Mouse (Mus musculus): ENCODE measurements around the gene Tmem145. TPM values are rescaled to one million over a fixed set of nuclear protein-coding genes. Genes with fewer than 3 reads are reported as not detected.
A peak's percentile ranks its signal among the peaks of the same experiment; 100 is the strongest.

Gene Tmem145
- polyA plus RNA-seq, 1 experiment from 2014 or later: 14.5 TPM

- Histone ChIP-seq H3K4me3 (ENCODE audit: low read depth, low read length) (no peak overlapping the region), H3K27ac (ENCODE audit: low read depth, low read length) (no peak overlapping the region), H3K9me3 (replicated peaks; ENCODE audit: control insufficient read depth, low read length) (no peaks in the 10 kb centered on the region), H3K4me1 (ENCODE audit: control insufficient read depth, insufficient read depth, low read length) (0 out of 2 replicates have a peak, but pooled peaks cover 4% of the 10 kb centered on the region), H3K36me3 (ENCODE audit: control insufficient read depth, insufficient read depth, low read length) (no peaks in the 10 kb centered on the region), H3K27me3 (replicated peaks; ENCODE audit: control insufficient read depth, insufficient read depth, low read length) (peaks cover 34% of the 10 kb centered on the region), H3K4me2 (ENCODE audit: low read length) (no peak overlapping the region), H3K9ac (ENCODE audit: low read length) (no peak overlapping the region)
- WGBS: 87% methylated on average over 9 of the region's 9 CpGs
- no peak for ATAC-seq
- no peak for DNase-seq (ENCODE audit: low spot score)
Observed at GRCm38 (mm10) chr7:25309425-25309824, 3.5 kb downstream of the Tmem145 start.

GRCm38 (mm10) chr7:25311193-25311592 lies 5.3 kb downstream of the Tmem145 start:
- 85% methylated on average over 11 of the region's 11 CpGs for WGBS
- no peaks in the 10 kb centered on the region for H3K9me3 ChIP-seq (replicated peaks; ENCODE audit: control insufficient read depth, low read length)
- no peak overlapping the region for H3K4me3 ChIP-seq (ENCODE audit: low read depth, low read length)
- no peaks in the 10 kb centered on the region for H3K36me3 ChIP-seq (ENCODE audit: control insufficient read depth, insufficient read depth, low read length)
- H3K4me1 ChIP-seq (ENCODE audit: control insufficient read depth, insufficient read depth, low read length): peaks cover 5% of the 10 kb centered on the region
- H3K4me2 ChIP-seq (ENCODE audit: low read length): no peak overlapping the region
- H3K9ac ChIP-seq (ENCODE audit: low read length): no peak overlapping the region
- peaks cover 43% of the 10 kb centered on the region for H3K27me3 ChIP-seq (replicated peaks; ENCODE audit: control insufficient read depth, insufficient read depth, low read length)
- no peak for DNase-seq (ENCODE audit: low spot score)
- H3K27ac ChIP-seq (ENCODE audit: low read depth, low read length): no peak overlapping the region
- ATAC-seq: no peak

GRCm38 (mm10) chr7:25313325-25313724 lies 7.4 kb downstream of the Tmem145 start:
- Histone ChIP-seq H3K36me3 (ENCODE audit: control insufficient read depth, insufficient read depth, low read length) (no peaks in the 10 kb centered on the region), H3K4me1 (ENCODE audit: control insufficient read depth, insufficient read depth, low read length) (peaks cover 14% of the 10 kb centered on the region), H3K9ac (ENCODE audit: low read length) (no peak overlapping the region), H3K4me3 (ENCODE audit: low read depth, low read length) (no peak overlapping the region), H3K27me3 (replicated peaks; ENCODE audit: control insufficient read depth, insufficient read depth, low read length) (peaks cover 43% of the 10 kb centered on the region), H3K4me2 (ENCODE audit: low read length) (no peak overlapping the region), H3K9me3 (replicated peaks; ENCODE audit: control insufficient read depth, low read length) (no peaks in the 10 kb centered on the region), H3K27ac (ENCODE audit: low read depth, low read length) (no peak overlapping the region)
- DNase-seq (ENCODE audit: low spot score) (no peak), ATAC-seq (no peak)
- WGBS: 37% methylated on average over 7 of the region's 7 CpGs

- peak overlapping the region; percentile 58 for H3K9ac ChIP-seq (ENCODE audit: low read length)
- ATAC-seq: no peak
- H3K27me3 ChIP-seq (replicated peaks; ENCODE audit: control insufficient read depth, insufficient read depth, low read length): peaks cover 43% of the 10 kb centered on the region
Observed at GRCm38 (mm10) chr7:25314606-25315305, 8.8 kb downstream of the Tmem145 start.

GRCm38 (mm10) chr7:25315306-25316041 lies 9.6 kb downstream of the Tmem145 start:
- Histone ChIP-seq H3K36me3 (ENCODE audit: control insufficient read depth, insufficient read depth, low read length) (no peaks in the 10 kb centered on the region), H3K4me3 (ENCODE audit: low read depth, low read length) (peak overlapping the region; percentile 40), H3K4me1 (ENCODE audit: control insufficient read depth, insufficient read depth, low read length) (peaks cover 14% of the 10 kb centered on the region), H3K4me2 (ENCODE audit: low read length) (peak overlapping the region; percentile 72), H3K9ac (ENCODE audit: low read length) (peak overlapping the region; percentile 58), H3K27ac (ENCODE audit: low read depth, low read length) (no peak overlapping the region), H3K27me3 (replicated peaks; ENCODE audit: control insufficient read depth, insufficient read depth, low read length) (peaks cover 43% of the 10 kb centered on the region), H3K9me3 (replicated peaks; ENCODE audit: control insufficient read depth, low read length) (no peaks in the 10 kb centered on the region)
- under 1% methylated on average over 62 of the region's 69 CpGs for WGBS
- ATAC-seq (no peak), DNase-seq (ENCODE audit: low spot score) (no peak)

More at GRCm38 (mm10) chr7:25314606-25315305, 8.8 kb downstream of the Tmem145 start:
- WGBS: 2% methylated on average over 50 of the region's 51 CpGs
- peak overlapping the region; percentile 72 for H3K4me2 ChIP-seq (ENCODE audit: low read length)
- H3K36me3 ChIP-seq (ENCODE audit: control insufficient read depth, insufficient read depth, low read length): no peaks in the 10 kb centered on the region
- peaks cover 14% of the 10 kb centered on the region for H3K4me1 ChIP-seq (ENCODE audit: control insufficient read depth, insufficient read depth, low read length)
- H3K4me3 ChIP-seq (ENCODE audit: low read depth, low read length): peak overlapping the region; percentile 40
- H3K9me3 ChIP-seq (replicated peaks; ENCODE audit: control insufficient read depth, low read length): no peaks in the 10 kb centered on the region
- no peak overlapping the region for H3K27ac ChIP-seq (ENCODE audit: low read depth, low read length)
- DNase-seq (ENCODE audit: low spot score): no peak

GRCm38 (mm10) chr7:25316532-25317445 lies 10.9 kb downstream of the Tmem145 start, which contains the start of gene Megf8:
Gene Megf8, plus strand, starts transcription at chr7:25317164.
- Histone ChIP-seq H3K9ac (ENCODE audit: low read length) (peak within 1 kb of the TSS; percentile 88), H3K27ac (ENCODE audit: low read depth, low read length) (peak within 1 kb of the TSS; percentile 86), H3K9me3 (replicated peaks; ENCODE audit: control insufficient read depth, low read length) (no peaks in the 10 kb centered on the region), H3K4me1 (ENCODE audit: control insufficient read depth, insufficient read depth, low read length) (peaks cover 14% of the 10 kb centered on the region), H3K4me2 (ENCODE audit: low read length) (peak within 1 kb of the TSS; percentile 98), H3K27me3 (replicated peaks; ENCODE audit: control insufficient read depth, insufficient read depth, low read length) (peaks cover 34% of the 10 kb centered on the region), H3K4me3 (ENCODE audit: low read depth, low read length) (peak within 1 kb of the TSS; percentile 57), H3K36me3 (ENCODE audit: control insufficient read depth, insufficient read depth, low read length) (no peaks in the 10 kb centered on the region)
- ATAC-seq (peak; percentile 97), DNase-seq (ENCODE audit: low spot score) (peak; percentile 100)
- under 1% methylated on average over 52 of the region's 52 CpGs for WGBS

- DNase-seq (ENCODE audit: low spot score) (no peak), ATAC-seq (no peak)
- Histone ChIP-seq H3K9me3 (replicated peaks; ENCODE audit: control insufficient read depth, low read length) (no peaks in the 10 kb centered on the region), H3K4me1 (ENCODE audit: control insufficient read depth, insufficient read depth, low read length) (peaks cover 14% of the 10 kb centered on the region), H3K4me2 (ENCODE audit: low read length) (peak overlapping the region; percentile 98), H3K27ac (ENCODE audit: low read depth, low read length) (peak overlapping the region; percentile 86), H3K4me3 (ENCODE audit: low read depth, low read length) (peak overlapping the region; percentile 57), H3K36me3 (ENCODE audit: control insufficient read depth, insufficient read depth, low read length) (no peaks in the 10 kb centered on the region), H3K9ac (ENCODE audit: low read length) (peak overlapping the region; percentile 88), H3K27me3 (replicated peaks; ENCODE audit: control insufficient read depth, insufficient read depth, low read length) (peaks cover 27% of the 10 kb centered on the region)
- WGBS: 14% methylated on average over 21 of the region's 21 CpGs
Observed at GRCm38 (mm10) chr7:25317446-25317999, 11.6 kb downstream of the Tmem145 start.

- Histone ChIP-seq H3K27me3 (replicated peaks; ENCODE audit: control insufficient read depth, insufficient read depth, low read length) (no peaks in the 10 kb centered on the region), H3K36me3 (ENCODE audit: control insufficient read depth, insufficient read depth, low read length) (no peaks in the 10 kb centered on the region), H3K9ac (ENCODE audit: low read length) (peak overlapping the region; percentile 17; the same call in 1 of the 2 replicates), H3K4me2 (ENCODE audit: low read length) (0 out of 2 replicates have a peak overlapping the region, but pooled peaks have one; percentile 14), H3K9me3 (replicated peaks; ENCODE audit: control insufficient read depth, low read length) (no peaks in the 10 kb centered on the region), H3K4me3 (ENCODE audit: low read depth, low read length) (no peak overlapping the region), H3K4me1 (ENCODE audit: control insufficient read depth, insufficient read depth, low read length) (peaks cover 9% of the 10 kb centered on the region; the same call in 1 of the 2 replicates), H3K27ac (ENCODE audit: low read depth, low read length) (no peak overlapping the region; the same call in 1 of the 2 replicates)
- WGBS: 6% methylated on average over 6 of the region's 6 CpGs
- DNase-seq (ENCODE audit: low spot score) (peak; percentile 37), ATAC-seq (no peak)
Observed at GRCm38 (mm10) chr7:25322058-25322484, 16.2 kb downstream of the Tmem145 start.
